Mouse (Mus musculus) liver, embryonic 15.5 days (tissue): Measurements from ENCODE around the gene Zscan22. TPM values are rescaled to one million over a fixed set of nuclear protein-coding genes. Genes with fewer than 3 reads are reported as not detected.
"Not testable (repeated sequence)": the region's sequence is repeated elsewhere in the genome, so short reads cannot be mapped to it uniquely, and the experiment has no call there.

Experiments
- ATAC-seq: fragments of 200-750 bp; cut with Nextera tagmentation; 2 replicates; pipeline ENCODE4 v1.8.0; 2017; ENCODE audit warnings: moderate number of reproducible peaks, mild to moderate bottlenecking, moderate library complexity; ENCODE audit not compliant: insufficient read depth
- H3K27ac ChIP-seq: fragments of 300-500 bp; sonication (generic); replicated peaks from 2 replicates; pipeline ENCODE4 v1.5.1; 2015; ENCODE audit warnings: mild to moderate bottlenecking, inconsistent platforms
- H3K27me3 ChIP-seq: fragments of 300-500 bp; sonication (generic); 2 replicates; pipeline ENCODE4 v1.6.1; 2015; ENCODE audit warnings: mild to moderate bottlenecking, inconsistent platforms
- H3K36me3 ChIP-seq: fragments of 300-500 bp; sonication (generic); replicated peaks from 2 replicates; pipeline ENCODE4 v1.6.1; 2015; ENCODE audit warnings: moderate library complexity, mild to moderate bottlenecking, inconsistent platforms
- H3K4me1 ChIP-seq: fragments of 300-500 bp; sonication (generic); replicated peaks from 2 replicates; pipeline ENCODE4 v1.6.1; 2015; ENCODE audit warnings: inconsistent platforms
- H3K4me2 ChIP-seq: fragments of 300-500 bp; sonication (generic); 2 replicates; pipeline ENCODE4 v1.6.1; 2015; ENCODE audit warnings: moderate library complexity, mild to moderate bottlenecking, inconsistent platforms
- H3K4me3 ChIP-seq: fragments of 300-500 bp; sonication (generic); replicated peaks from 2 replicates; pipeline ENCODE4 v1.5.1; 2015; ENCODE audit warnings: mild to moderate bottlenecking, inconsistent platforms
- H3K9ac ChIP-seq: fragments of 300-500 bp; sonication (generic); 2 replicates; pipeline ENCODE4 v1.6.1; 2015; ENCODE audit warnings: moderate library complexity, mild to moderate bottlenecking, inconsistent platforms
- H3K9me3 ChIP-seq: fragments of 300-500 bp; sonication (generic); replicated peaks from 2 replicates; pipeline ENCODE4 v1.6.1; 2016; ENCODE audit warnings: inconsistent platforms
- WGBS: fragments of 180-500 bp; shearing (Covaris S2); methylation state at CpG from one replicate; pipeline ENCODE4 v1.1.7; 2015; ENCODE audit warnings: mixed read lengths; ENCODE audit not compliant: insufficient replicate concordance; 5-methylcytosine and 5-hydroxymethylcytosine counted together
- polyA plus RNA-seq: library from polyadenylated mRNA; unstranded; fragments of >200 nt; fragmentation: Nextera tagmentation; extraction: Ambion mirVana; gene quantifications from 2 replicates; pipeline ENCODE4 v1.2.1, GENCODE M21; 2015

The Zscan22 gene
- polyA plus RNA-seq, 1 experiment from 2014 or later: 3.4 TPM

DNA sequence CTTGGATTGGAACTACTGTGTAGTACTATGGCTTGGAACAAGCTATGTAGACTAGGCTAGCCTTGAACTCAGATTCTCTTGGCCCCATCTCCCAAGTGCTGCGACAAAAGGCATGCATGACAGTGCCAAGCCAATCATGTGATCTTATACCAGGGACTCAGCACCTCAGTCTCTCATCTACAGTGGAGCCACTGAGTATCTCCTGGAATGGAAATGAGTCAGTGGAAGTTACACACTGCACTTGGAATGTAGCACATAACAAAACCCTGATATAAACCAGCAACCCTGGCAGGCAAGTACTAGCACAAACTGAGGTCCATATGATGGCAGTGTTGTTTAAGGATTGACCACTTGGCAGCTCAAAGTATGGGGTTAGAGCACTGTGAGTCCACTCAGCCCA is 7.5 kb downstream of the Zscan22 start:
- no peak overlapping the region for H3K27ac ChIP-seq
- no peak for ATAC-seq
- H3K36me3 ChIP-seq: peaks cover 60% of the 10 kb centered on the region
- H3K9ac ChIP-seq: no peak overlapping the region
- H3K27me3 ChIP-seq: no peaks in the 10 kb centered on the region
- WGBS: 93% methylated on average over 1 of the region's 1 CpGs
- H3K4me1 ChIP-seq: peaks cover 22% of the 10 kb centered on the region
- no peak overlapping the region for H3K4me2 ChIP-seq
- no peaks in the 10 kb centered on the region for H3K9me3 ChIP-seq
- no peak overlapping the region for H3K4me3 ChIP-seq

DNA sequence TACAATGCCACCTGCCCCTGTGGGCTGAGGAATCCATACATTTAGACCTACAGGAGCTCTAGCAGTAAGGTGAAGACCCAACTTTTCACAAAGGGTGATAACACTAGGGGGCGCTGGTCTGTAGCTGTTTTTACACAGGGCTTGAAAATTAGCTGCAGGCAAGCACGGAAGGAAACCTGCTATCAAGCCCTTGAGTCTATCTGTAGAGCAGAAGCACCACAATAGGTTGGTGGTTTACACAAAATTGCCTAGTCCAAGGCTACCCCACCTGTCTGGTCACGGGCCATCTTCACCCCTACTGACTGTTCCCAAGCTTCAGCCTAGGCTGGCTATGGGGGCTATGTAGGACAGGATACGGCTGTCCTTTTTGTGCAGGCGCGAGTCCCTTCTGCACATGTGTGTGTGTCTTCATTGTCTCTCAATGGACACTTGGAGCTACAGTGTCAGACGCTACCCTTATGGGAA is 11.9 kb downstream of the Zscan22 start:
- peak overlapping the region; percentile 87 for H3K27ac ChIP-seq
- H3K9ac ChIP-seq: peak overlapping the region; percentile 58
- 13% methylated on average over 7 of the region's 7 CpGs for WGBS
- H3K4me1 ChIP-seq: peaks cover 15% of the 10 kb centered on the region
- H3K4me2 ChIP-seq: peak overlapping the region; percentile 81
- H3K9me3 ChIP-seq: no peaks in the 10 kb centered on the region
- peaks cover 43% of the 10 kb centered on the region for H3K36me3 ChIP-seq
- ATAC-seq: peak; percentile 61
- H3K4me3 ChIP-seq: peak overlapping the region; percentile 63
- H3K27me3 ChIP-seq: no peaks in the 10 kb centered on the region

DNA sequence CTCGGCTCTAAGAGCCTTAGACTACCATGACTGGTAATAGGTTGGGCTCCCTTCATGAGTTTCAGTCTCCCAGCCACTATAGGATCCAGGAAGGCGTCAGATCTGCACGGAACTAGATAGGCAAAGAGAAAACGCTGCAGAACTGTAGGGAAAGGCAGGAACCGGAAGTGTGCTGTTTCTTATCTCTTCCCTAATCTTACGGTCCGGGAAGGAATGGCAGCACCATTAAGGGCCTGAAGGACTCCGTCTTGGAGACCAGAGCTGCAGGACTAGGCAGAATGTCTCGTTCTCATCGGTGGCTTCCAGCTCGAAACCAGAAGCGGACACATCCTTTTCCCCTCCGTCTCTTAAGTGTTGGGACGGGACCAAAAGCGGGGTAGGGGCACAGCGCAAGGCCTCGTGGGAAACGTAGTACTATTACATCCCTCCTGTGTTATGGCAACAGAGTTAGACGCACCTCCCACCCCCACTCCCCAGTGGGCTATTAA is 12.6 kb downstream of the Zscan22 start:
- H3K36me3 ChIP-seq: peaks cover 39% of the 10 kb centered on the region
- H3K4me2 ChIP-seq: peak overlapping the region; percentile 81
- no peaks in the 10 kb centered on the region for H3K9me3 ChIP-seq
- peak overlapping the region; percentile 87 for H3K27ac ChIP-seq
- ATAC-seq: peak; percentile 77
- 2% methylated on average over 19 of the region's 19 CpGs for WGBS
- peak overlapping the region; percentile 58 for H3K9ac ChIP-seq
- H3K4me3 ChIP-seq: peak overlapping the region; percentile 63
- no peaks in the 10 kb centered on the region for H3K27me3 ChIP-seq
- peaks cover 15% of the 10 kb centered on the region for H3K4me1 ChIP-seq

DNA sequence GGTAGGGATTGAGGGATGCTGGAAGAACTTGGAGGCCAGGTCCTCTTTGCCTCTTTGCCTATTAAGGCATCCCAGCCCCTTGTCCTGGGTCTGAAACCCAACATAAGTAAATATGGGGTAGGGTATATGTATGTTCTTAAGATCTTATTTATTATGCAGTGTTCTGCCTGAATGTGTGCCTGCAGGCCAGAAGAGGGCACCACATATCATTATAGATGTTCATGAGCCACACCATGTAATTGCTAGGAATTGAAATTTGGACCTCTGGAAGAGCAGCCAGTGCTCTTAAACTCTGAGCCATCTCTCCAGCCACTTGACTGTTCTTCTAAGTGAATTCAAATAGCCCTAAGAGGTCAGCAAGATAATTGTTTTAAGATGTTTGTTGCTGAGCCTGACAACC is 15.9 kb downstream of the Zscan22 start:
- no peaks in the 10 kb centered on the region for H3K27me3 ChIP-seq
- peaks cover 15% of the 10 kb centered on the region for H3K4me1 ChIP-seq
- H3K4me2 ChIP-seq: no peak overlapping the region
- no peaks in the 10 kb centered on the region for H3K9me3 ChIP-seq
- no peak overlapping the region for H3K4me3 ChIP-seq
- 0 out of 2 replicates have a peak, but pooled peaks cover 6% of the 10 kb centered on the region for H3K36me3 ChIP-seq
- no peak for ATAC-seq
- no peak overlapping the region for H3K27ac ChIP-seq
- H3K9ac ChIP-seq: no peak overlapping the region

DNA sequence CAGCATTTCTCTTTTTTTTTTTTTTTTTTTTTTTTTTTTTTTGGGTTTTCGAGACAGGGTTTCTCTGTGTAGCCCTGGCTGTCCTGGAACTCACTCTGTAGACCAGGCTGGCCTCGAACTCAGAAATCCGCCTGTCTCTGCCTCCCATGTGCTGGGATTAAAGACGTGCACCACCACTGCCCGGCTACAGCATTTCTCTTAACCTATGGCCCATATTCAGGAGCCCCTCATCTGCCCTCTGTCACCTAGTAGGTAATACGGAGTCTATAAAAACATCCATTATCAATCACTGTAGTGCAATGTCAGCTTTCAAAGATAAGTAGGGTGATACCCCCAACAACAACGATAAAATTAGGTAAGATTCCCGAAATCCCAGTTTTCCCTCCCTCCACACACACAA is 22.9 kb downstream of the Zscan22 start:
- Histone ChIP-seq H3K4me1 (peaks cover 34% of the 10 kb centered on the region), H3K36me3 (peaks cover 26% of the 10 kb centered on the region), H3K4me2 (peak overlapping the region; percentile 90)
- H3K9ac ChIP-seq, H3K27ac ChIP-seq, H3K9me3 ChIP-seq, H3K4me3 ChIP-seq, ATAC-seq, H3K27me3 ChIP-seq: not testable (repeated sequence)
- WGBS: 63% methylated on average over 7 of the region's 8 CpGs

DNA sequence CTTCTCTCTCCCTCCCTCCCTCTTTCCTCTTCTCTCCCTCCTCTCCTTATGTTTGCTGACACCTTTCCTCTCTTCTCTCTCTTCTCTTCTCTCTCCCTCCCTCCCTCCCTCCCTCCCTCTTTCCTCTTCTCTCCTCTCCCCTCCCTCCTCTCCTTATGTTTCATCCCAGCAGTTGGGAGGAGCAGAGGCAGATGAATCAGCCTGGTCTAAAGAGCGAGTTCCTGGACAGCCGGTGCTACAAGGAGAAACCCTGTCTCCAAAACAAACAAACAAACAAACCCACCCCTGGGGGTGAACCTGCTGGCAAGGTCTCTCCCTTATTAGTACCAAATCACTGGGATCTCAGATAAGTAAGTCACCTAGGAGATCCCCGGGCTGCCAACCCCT is 23.7 kb downstream of the Zscan22 start:
- no peaks in the 10 kb centered on the region for H3K27me3 ChIP-seq
- peaks cover 34% of the 10 kb centered on the region for H3K4me1 ChIP-seq
- WGBS: 0% methylated on average over 3 of the region's 3 CpGs
- H3K9ac ChIP-seq: peak overlapping the region; percentile 67
- peak overlapping the region; percentile 93 for H3K27ac ChIP-seq
- H3K4me3 ChIP-seq: peak overlapping the region; percentile 84
- no peaks in the 10 kb centered on the region for H3K9me3 ChIP-seq
- peak overlapping the region; percentile 90 for H3K4me2 ChIP-seq
- no peak for ATAC-seq
- peaks cover 34% of the 10 kb centered on the region for H3K36me3 ChIP-seq

DNA sequence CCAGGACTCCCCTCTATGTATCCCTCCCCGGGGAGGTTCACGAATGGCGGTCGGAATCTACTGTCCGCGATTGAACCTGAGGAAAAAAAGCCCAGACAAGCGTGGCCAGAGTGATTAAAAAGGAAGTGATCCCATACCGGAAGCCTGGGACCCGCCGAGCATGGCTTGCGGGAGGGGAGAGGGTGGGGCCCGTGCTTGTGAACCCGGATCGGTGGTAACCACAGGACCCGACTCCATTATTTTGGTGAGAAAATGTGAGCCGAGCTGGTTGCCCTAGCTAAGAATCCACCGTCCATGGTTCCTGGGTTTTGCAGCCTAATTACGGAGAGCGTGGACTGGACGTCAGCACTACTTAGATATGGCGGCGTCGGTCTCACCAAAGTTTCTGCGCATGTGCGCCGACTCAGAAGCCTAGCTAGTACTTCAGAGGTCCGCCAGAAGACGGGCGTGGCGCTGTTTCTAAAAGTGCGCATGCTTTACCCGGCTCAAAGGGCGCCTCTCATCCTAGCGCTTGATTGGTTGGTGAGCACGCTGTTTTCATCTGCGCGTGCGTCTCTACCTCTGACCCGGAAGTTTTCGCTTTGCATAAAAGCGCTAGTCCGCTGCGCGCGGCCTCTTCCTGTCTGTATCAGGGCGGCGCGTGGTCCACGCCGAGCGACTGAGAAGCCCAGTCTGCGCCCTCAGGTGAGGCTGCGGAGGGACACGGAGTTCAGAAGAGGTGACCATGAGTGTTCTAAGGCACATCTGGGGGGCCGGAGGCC is 24.3 kb downstream of the Zscan22 start, which contains the start of gene Rps5:
Gene Rps5, plus strand, starts transcription at position 586 of the 761 bp plus-strand sequence.
- under 1% methylated on average over 55 of the region's 55 CpGs for WGBS
- Histone ChIP-seq H3K36me3 (peaks cover 40% of the 10 kb centered on the region), H3K4me3 (peak within 1 kb of the TSS; percentile 84)

DNA sequence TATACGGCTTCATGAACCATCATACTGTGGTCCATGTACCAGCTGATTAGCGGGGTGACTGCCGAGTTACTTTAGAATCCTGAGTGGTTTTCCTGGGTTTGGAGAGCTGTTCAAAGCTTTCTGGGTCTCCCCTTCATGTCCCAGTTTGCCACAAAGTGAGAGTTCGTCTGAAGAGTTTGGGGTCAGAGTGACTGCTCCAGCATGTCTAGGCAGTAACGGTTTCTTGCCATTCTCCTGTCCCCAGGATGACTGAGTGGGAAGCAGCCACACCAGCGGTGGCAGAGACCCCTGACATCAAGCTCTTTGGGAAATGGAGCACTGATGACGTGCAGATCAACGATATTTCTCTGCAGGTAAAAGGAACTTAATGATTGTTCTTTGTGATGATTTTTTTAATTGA is 25.1 kb downstream of the Zscan22 start:
- Histone ChIP-seq H3K36me3 (peaks cover 45% of the 10 kb centered on the region), H3K4me3 (peak overlapping the region; percentile 84), H3K9ac (peak overlapping the region; percentile 75), H3K9me3 (no peaks in the 10 kb centered on the region), H3K27me3 (peaks cover 3% of the 10 kb centered on the region; the same call in 1 of the 2 replicates), H3K27ac (peak overlapping the region; percentile 46), H3K4me1 (peaks cover 42% of the 10 kb centered on the region), H3K4me2 (peak overlapping the region; percentile 90)
- WGBS: under 1% methylated on average over 8 of the region's 8 CpGs
- ATAC-seq: no peak

More for the DNA sequence above, 24.3 kb downstream of the Zscan22 start, which contains the start of gene Rps5:
- Histone ChIP-seq H3K4me2 (peak within 1 kb of the TSS; percentile 90), H3K9me3 (no peaks in the 10 kb centered on the region), H3K27ac (peak within 1 kb of the TSS; percentile 93), H3K27me3 (no peaks in the 10 kb centered on the region), H3K4me1 (peaks cover 35% of the 10 kb centered on the region), H3K9ac (peak within 1 kb of the TSS; percentile 75)
- ATAC-seq: peak; percentile 97

DNA sequence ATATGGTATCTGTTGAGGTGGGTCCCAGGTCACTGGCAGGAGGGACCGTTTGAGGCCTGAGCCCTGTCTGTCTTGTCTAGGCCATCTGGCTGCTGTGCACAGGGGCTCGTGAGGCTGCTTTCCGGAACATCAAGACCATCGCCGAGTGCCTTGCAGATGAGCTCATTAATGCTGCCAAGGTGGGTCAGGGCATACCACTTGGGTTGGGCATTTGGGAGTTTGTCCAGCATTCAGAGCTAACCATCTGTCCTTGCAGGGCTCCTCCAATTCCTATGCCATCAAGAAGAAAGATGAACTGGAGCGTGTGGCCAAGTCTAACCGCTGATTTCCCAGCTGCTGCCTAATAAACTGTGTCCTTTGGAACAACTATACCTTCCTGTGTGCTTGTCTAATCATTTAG is 28.7 kb downstream of the Zscan22 start:
- H3K36me3 ChIP-seq: peaks cover 45% of the 10 kb centered on the region
- no peak overlapping the region for H3K27ac ChIP-seq
- H3K9me3 ChIP-seq: no peaks in the 10 kb centered on the region
- peaks cover 20% of the 10 kb centered on the region for H3K27me3 ChIP-seq
- 81% methylated on average over 7 of the region's 7 CpGs for WGBS
- H3K4me3 ChIP-seq: no peak overlapping the region
- H3K4me2 ChIP-seq: no peak overlapping the region
- H3K9ac ChIP-seq: no peak overlapping the region
- no peak for ATAC-seq
- peaks cover 44% of the 10 kb centered on the region for H3K4me1 ChIP-seq

DNA sequence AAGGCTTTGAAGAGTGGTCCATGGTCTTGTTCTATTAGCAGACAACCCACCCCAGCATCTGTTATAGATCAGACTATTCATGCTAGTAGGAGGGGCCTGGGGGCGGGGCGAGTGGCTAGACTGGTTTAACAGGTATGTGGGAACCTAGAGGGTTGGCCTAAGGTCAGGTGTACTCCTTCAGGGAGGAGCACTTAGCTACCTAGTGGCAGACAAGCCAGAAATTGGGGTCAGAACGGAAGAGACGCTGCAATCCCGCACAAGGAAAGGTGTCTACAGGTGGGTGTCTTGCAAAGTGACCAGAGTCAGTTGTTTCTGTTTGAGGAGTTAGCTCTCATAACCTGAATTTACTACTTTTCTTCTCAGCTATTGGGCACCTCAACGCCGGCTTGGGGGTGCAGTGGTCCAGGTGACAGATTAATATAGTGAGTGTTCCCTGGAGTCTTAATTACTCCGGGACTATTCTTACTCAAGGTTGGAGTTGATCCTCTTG is 29.6 kb downstream of the Zscan22 start, which contains the start of gene Rnf225:
Gene Rnf225, plus strand, starts transcription at position 226 of the 490 bp plus-strand sequence.
- Histone ChIP-seq H3K4me3 (peak within 1 kb of the TSS; percentile 42), H3K9me3 (no peaks in the 10 kb centered on the region), H3K4me2 (peak within 1 kb of the TSS; percentile 62), H3K36me3 (peaks cover 45% of the 10 kb centered on the region), H3K9ac (peak within 1 kb of the TSS; percentile 11; the same call in 1 of the 2 replicates), H3K27me3 (peaks cover 20% of the 10 kb centered on the region), H3K4me1 (peaks cover 42% of the 10 kb centered on the region), H3K27ac (no peak within 1 kb of the TSS)
- ATAC-seq: 0 out of 2 replicates have a peak, but pooled peaks have one; percentile 6
- WGBS: 32% methylated on average over 8 of the region's 8 CpGs
